Mouse (Mus musculus) forebrain, embryonic 14.5 days (tissue): ENCODE measurements at regions not wholly inside any gene's neighbourhood (a gene's known extent, or its start where the extent isn't known, plus 50 kb on each side); places are given as distances from the start of the nearest gene placed in this dataset.

Experiments
- ATAC-seq: fragments of 200-750 bp; cut with Nextera tagmentation; 2 replicates; pipeline ENCODE4 v1.8.0; 2017; ENCODE audit warnings: mild to moderate bottlenecking, moderate library complexity
- DNase-seq: peaks from one replicate; pipeline ENCODE4 v3.0.0-alpha.2; 2015; ENCODE audit warnings: low spot score
- H3K27ac ChIP-seq: fragments of 300-500 bp; sonication (generic); 2 replicates; pipeline ENCODE4 v1.5.1; 2014; ENCODE audit warnings: low read depth, mild to moderate bottlenecking, control low read depth, low read length, moderate library complexity
- H3K27me3 ChIP-seq: fragments of 300-500 bp; sonication (generic); replicated peaks from 2 replicates; pipeline ENCODE4 v1.6.1; 2014; ENCODE audit warnings: low read length, control low read depth, mixed read lengths; ENCODE audit not compliant: control insufficient read depth, insufficient read depth
- H3K36me3 ChIP-seq: fragments of 300-500 bp; sonication (generic); 2 replicates; pipeline ENCODE4 v1.6.1; 2014; ENCODE audit warnings: low read length, control low read depth; ENCODE audit not compliant: control insufficient read depth, insufficient read depth
- H3K4me1 ChIP-seq: fragments of 300-500 bp; sonication (generic); 2 replicates; pipeline ENCODE4 v1.6.1; 2014; ENCODE audit warnings: antibody characterized with exemption, low read length, control low read depth; ENCODE audit not compliant: control insufficient read depth, insufficient read depth
- H3K4me2 ChIP-seq: fragments of 300-500 bp; sonication (generic); 2 replicates; pipeline ENCODE4 v1.6.1; 2014; ENCODE audit warnings: mild to moderate bottlenecking, control low read depth, low read length
- H3K4me3 ChIP-seq: fragments of 300-500 bp; sonication (generic); 2 replicates; pipeline ENCODE4 v1.5.1; 2014; ENCODE audit warnings: low read depth, low read length, control low read depth
- H3K9ac ChIP-seq: fragments of 300-500 bp; sonication (generic); 2 replicates; pipeline ENCODE4 v1.6.1; 2014; ENCODE audit warnings: mild to moderate bottlenecking, low read length, control low read depth, moderate library complexity
- H3K9me3 ChIP-seq: fragments of 300-500 bp; sonication (generic); replicated peaks from 2 replicates; pipeline ENCODE4 v1.6.1; 2016; ENCODE audit warnings: low read length, control low read depth, mixed read lengths; ENCODE audit not compliant: control insufficient read depth
- WGBS: fragments of 180-500 bp; shearing (Covaris S2); extraction: QIAGEN DNeasy Blood & Tissue Kit; methylation state at CpG from one replicate; pipeline ENCODE4 v1.1.7; 2014; 5-methylcytosine and 5-hydroxymethylcytosine counted together

DNA sequence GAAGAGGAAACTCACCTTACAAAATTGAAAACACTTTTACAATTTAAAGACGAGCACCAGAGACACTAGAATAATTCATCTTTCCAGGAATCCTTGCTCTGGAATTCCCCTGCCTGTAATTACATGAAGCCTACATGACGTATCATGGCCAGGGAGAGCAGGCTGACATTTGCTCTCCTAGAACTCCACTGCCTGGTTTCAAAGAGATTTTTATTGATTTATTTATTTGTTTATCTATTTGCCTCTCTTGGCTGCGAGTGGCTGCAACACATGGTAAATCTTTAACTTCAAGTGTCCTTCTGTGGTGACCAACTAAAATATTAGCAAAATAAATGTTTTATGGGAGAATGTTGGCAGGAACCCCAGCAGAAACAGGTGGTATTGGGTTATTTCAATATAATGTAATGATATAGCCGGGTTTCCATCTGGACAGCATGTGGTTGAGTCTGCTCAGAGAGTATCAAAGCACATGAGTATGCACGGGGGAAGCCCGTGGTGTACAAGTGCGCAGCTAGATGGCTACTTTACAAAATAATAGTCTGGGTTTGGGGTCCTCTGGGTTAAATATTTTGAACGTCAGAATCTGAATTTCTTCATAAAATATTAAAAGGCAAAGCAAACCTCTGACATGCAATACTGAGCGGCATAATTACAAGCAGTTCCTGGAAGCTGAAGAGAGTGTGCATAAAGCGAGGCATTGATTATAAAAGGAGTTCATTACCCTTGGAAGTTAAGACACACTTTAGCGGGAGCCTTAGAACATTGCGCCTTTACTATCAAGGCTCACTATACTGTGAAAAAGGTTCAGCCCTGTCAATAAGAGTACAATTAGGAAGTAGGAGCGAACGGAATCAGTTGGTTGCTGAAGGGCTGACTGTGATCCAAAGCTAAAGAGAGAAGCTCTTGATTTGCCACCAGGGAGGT is 244.0 kb downstream of the C1d start:
- Histone ChIP-seq H3K36me3 (no peaks in the 10 kb centered on the region), H3K9me3 (no peaks in the 10 kb centered on the region), H3K4me3 (no peak overlapping the region), H3K27me3 (no peaks in the 10 kb centered on the region), H3K4me1 (no peaks in the 10 kb centered on the region), H3K9ac (no peak overlapping the region), H3K4me2 (no peak overlapping the region), H3K27ac (no peak overlapping the region)
- 86% methylated on average over 14 of the region's 14 CpGs for WGBS
- no peak for ATAC-seq
- DNase-seq = no peak

GRCm38 (mm10) chr11:17502052-17502451 is 244.7 kb downstream of the C1d start:
- WGBS = 91% methylated on average over 7 of the region's 7 CpGs
- ATAC-seq = no peak
- no peak for DNase-seq
- H3K9ac ChIP-seq = no peak overlapping the region
- H3K27me3 ChIP-seq = no peaks in the 10 kb centered on the region
- H3K9me3 ChIP-seq = no peaks in the 10 kb centered on the region
- H3K4me3 ChIP-seq = no peak overlapping the region
- H3K4me2 ChIP-seq = no peak overlapping the region
- H3K27ac ChIP-seq = no peak overlapping the region
- no peaks in the 10 kb centered on the region for H3K36me3 ChIP-seq
- no peaks in the 10 kb centered on the region for H3K4me1 ChIP-seq

GRCm38 (mm10) chr11:17522220-17522919 is 265.0 kb downstream of the C1d start:
- H3K36me3 ChIP-seq = no peaks in the 10 kb centered on the region
- no peaks in the 10 kb centered on the region for H3K27me3 ChIP-seq
- WGBS = 83% methylated on average over 12 of the region's 12 CpGs
- DNase-seq (no peak), ATAC-seq (no peak)
- no peak overlapping the region for H3K4me3 ChIP-seq
- H3K27ac ChIP-seq = no peak overlapping the region
- no peaks in the 10 kb centered on the region for H3K9me3 ChIP-seq
- H3K4me1 ChIP-seq = no peaks in the 10 kb centered on the region
- no peak overlapping the region for H3K9ac ChIP-seq
- H3K4me2 ChIP-seq = no peak overlapping the region

DNA sequence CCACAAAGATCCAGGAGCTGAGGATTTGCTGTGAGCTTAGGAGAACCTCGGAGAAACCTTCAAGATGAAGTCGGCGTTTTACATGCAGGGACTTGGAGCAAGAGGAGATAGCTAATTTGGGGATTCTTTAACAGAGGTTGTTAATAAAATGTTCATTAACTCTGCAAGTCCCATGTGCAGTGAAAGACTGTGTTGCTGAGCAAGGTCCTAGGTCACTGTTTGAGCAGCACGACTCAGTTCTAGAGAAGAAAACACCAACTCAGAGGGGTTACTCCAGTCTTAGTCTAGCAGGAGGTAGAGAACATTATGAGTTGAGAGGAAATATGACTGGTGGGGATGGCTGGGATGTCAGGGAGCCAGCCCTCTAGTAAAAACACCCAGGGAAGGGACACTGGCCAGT is 265.9 kb downstream of the C1d start:
- Histone ChIP-seq H3K4me3 (no peak overlapping the region), H3K4me1 (no peaks in the 10 kb centered on the region), H3K36me3 (no peaks in the 10 kb centered on the region), H3K4me2 (no peak overlapping the region), H3K27me3 (no peaks in the 10 kb centered on the region), H3K27ac (no peak overlapping the region), H3K9me3 (no peaks in the 10 kb centered on the region), H3K9ac (no peak overlapping the region)
- DNase-seq (no peak), ATAC-seq (no peak)
- WGBS = 92% methylated on average over 4 of the region's 4 CpGs

- no peak for ATAC-seq
- no peaks in the 10 kb centered on the region for H3K9me3 ChIP-seq
- H3K27ac ChIP-seq = no peak overlapping the region
- no peak for DNase-seq
- no peak overlapping the region for H3K9ac ChIP-seq
- H3K27me3 ChIP-seq = no peaks in the 10 kb centered on the region
- no peaks in the 10 kb centered on the region for H3K36me3 ChIP-seq
- 28% methylated on average over 7 of the region's 7 CpGs for WGBS
- no peak overlapping the region for H3K4me2 ChIP-seq
- no peak overlapping the region for H3K4me3 ChIP-seq
- H3K4me1 ChIP-seq = no peaks in the 10 kb centered on the region
These were observed 267.8 kb downstream of the C1d start for GRCm38 (mm10) chr11:17524985-17525775.

GRCm38 (mm10) chr11:17526476-17526875 is 269.1 kb downstream of the C1d start:
- no peaks in the 10 kb centered on the region for H3K27me3 ChIP-seq
- no peaks in the 10 kb centered on the region for H3K4me1 ChIP-seq
- ATAC-seq (no peak; the same call in 1 of the 2 replicates), DNase-seq (peak; percentile 48)
- H3K36me3 ChIP-seq = no peaks in the 10 kb centered on the region
- no peak overlapping the region for H3K27ac ChIP-seq
- no peak overlapping the region for H3K9ac ChIP-seq
- no peak overlapping the region for H3K4me3 ChIP-seq
- 15% methylated on average over 5 of the region's 5 CpGs for WGBS
- H3K9me3 ChIP-seq = no peaks in the 10 kb centered on the region
- no peak overlapping the region for H3K4me2 ChIP-seq

GRCm38 (mm10) chr11:17528609-17529008 is 271.2 kb downstream of the C1d start:
- DNase-seq (no peak), ATAC-seq (no peak)
- WGBS = 92% methylated on average over 6 of the region's 6 CpGs
- H3K9ac ChIP-seq = no peak overlapping the region
- H3K27me3 ChIP-seq = no peaks in the 10 kb centered on the region
- no peak overlapping the region for H3K4me3 ChIP-seq
- H3K27ac ChIP-seq = no peak overlapping the region
- H3K4me2 ChIP-seq = no peak overlapping the region
- H3K36me3 ChIP-seq = no peaks in the 10 kb centered on the region
- H3K4me1 ChIP-seq = no peaks in the 10 kb centered on the region
- no peaks in the 10 kb centered on the region for H3K9me3 ChIP-seq

- WGBS = 63% methylated on average over 3 of the region's 3 CpGs
- DNase-seq = peak; percentile 6
- no peak for ATAC-seq
- H3K27ac ChIP-seq = no peak overlapping the region
- H3K4me3 ChIP-seq = no peak overlapping the region
- no peaks in the 10 kb centered on the region for H3K36me3 ChIP-seq
- H3K9ac ChIP-seq = no peak overlapping the region
- no peak overlapping the region for H3K4me2 ChIP-seq
- H3K9me3 ChIP-seq = no peaks in the 10 kb centered on the region
- no peaks in the 10 kb centered on the region for H3K4me1 ChIP-seq
- H3K27me3 ChIP-seq = no peaks in the 10 kb centered on the region
These were observed 276.3 kb downstream of the C1d start for GRCm38 (mm10) chr11:17533706-17534105.
